Mouse (Mus musculus): ENCODE results near the gene Ccs.
"Not testable (repeated sequence)": the region's sequence is repeated elsewhere in the genome, so short reads cannot be mapped to it uniquely, and the experiment has no call there.

Ccs gene

DNA sequence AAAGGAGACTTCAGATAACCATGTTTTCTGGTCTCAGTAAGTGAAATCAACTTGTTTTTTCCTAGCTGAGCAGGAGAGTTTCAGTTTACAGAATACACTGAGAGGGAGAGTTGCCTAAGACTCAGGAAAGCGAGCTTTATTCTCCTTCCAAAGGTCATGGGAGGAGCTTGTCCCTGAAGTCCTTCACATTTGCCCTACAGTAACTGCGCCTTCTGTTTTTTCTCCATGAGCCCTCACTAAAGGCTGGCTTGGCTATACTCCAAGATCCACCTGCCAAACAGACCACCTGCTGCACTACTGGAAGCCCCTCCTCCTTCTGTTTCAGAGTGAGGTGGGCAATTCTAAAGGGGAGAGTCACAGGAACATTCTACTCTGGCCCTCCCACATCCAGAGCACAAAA is 3.0 kb downstream of the Ccs start:
- DNase-seq (ENCODE audit: low read depth, low spot score): no peak

DNA sequence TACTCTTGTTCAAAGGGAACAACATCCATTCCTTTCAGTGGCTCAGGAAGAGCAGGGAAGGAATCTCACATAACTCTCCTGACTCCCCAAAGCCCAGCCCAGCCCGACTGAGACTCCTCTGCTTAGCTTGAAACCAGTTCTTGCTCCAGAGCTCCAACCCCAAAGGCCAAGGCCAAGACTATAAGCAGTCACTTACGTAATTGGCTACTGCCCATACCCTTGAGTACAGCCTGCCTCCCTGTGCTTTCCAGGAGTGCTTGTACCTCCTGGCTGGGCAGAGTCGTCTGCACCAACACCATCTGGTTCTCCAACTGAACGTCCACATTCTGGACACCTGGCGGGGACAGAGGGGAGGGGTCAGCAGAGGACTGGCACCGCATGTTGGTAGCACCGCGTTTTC is 5.2 kb downstream of the Ccs start:
- DNase-seq (ENCODE audit: low read depth, low spot score): no peak

DNA sequence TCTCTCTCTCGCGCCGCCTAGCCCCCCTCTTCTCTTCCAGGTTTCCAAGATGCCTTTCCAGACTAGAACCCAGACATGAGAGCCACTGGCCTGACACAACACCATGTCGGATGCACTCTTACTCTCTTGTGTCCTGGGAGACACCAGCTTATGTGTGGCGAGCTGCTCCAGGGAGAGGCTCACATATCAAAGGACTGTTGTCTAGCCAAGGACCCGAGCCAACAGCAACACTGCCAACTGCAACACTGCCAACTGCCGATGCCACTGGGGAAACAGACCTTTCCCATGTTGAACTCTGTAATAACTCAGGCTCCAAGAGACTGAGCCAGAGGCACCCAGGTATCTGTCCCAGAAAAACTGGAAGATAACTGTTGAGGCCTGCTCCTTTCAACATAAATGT is 10.0 kb downstream of the Ccs start:
- no peak for DNase-seq (ENCODE audit: low read depth, low spot score)

DNA sequence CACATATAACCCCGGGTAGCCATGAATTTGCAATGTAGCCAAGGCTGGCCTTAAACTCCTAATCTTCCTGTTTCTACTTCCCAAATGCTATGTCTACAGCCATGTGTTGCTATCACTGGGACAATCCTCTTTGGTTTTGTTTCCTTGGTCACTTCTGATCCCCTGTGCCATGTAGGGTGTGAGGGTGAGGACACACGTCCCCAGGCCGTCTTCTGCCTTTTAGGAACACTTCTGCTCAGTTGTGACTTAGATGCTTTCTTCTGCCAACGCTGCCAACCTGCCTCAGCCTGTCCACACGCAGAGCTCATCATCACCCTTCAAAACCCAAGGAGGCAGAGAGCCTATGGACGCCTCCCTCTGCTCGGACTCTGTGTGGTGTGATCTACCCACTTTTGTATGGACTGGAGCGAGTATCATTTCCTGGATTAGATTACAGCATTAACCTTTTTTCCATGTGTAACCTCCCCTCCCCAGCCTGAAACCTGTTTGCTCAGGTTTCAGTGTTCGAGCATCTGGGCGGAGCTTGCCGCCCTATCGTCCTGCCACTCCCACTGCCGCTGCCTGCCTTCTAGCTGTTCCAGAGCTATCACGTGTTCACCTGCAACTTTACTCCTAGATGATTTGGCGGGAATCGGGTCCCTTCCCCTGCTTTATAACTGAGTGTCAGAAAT is 10.6 kb downstream of the Ccs start:
- DNase-seq (ENCODE audit: low read depth, low spot score): no peak

DNA sequence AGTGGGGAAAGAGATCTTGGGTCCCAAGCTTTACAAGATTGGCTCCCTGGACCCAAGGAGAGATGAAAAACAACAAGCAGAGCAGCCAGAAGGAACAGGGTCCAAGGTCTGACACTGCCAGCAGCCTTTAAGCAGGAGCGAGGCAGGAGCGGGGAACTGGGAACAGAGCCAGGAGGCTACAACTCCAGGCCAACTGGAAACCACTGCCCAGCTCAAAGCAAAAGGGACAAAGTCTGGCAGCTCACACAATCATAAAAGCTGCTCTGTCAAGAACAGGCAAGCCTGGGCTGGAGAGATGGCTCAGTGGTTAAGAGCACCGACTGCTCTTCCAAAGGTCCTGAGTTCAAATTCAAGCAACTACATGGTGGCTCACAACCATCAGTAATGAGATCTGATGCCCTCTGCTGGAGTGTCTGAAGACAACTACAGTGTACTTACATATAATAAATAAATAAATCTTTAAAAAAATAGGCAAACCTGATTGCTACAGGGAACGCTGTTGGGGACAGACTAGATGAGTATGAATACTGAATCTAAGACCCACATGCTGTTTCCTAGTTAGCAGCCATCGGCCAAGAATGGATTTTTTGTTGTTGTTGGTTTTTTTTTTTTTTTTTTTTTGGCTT is 18.3 kb downstream of the Ccs start:
- DNase-seq (ENCODE audit: low read depth, low spot score): no peak

DNA sequence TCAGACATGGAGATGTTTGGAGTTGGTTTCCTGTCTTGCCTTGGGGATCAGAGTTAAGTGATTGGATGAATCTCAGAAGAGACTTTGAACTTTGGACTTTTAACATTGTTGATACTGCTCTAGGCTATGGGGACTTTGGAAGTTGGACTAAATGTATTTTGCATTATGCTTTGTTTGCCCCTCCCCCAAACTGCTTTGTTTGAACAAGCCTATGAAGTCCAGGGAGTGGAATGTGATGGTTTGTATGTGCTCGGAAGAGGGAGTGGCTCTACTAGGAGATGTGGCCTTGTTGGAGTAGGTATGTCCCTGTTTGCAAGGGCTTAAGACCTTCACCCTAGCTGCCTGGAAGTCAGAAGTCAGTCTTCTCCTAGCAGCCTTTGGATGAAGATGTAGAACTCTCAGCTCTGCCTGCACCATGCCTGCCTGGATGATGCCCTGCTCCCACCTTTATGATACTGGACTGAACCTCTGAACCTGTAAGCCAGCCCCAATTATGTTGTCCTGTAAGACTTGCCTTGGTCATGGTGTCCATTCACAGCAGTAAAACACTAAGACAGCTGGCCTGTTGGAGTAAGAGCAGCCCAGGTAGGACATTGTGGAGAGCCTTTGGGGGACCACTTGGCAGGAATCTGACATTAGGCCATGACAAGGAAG is 21.8 kb downstream of the Ccs start:
- DNase-seq (ENCODE audit: low read depth, low spot score): no peak

DNA sequence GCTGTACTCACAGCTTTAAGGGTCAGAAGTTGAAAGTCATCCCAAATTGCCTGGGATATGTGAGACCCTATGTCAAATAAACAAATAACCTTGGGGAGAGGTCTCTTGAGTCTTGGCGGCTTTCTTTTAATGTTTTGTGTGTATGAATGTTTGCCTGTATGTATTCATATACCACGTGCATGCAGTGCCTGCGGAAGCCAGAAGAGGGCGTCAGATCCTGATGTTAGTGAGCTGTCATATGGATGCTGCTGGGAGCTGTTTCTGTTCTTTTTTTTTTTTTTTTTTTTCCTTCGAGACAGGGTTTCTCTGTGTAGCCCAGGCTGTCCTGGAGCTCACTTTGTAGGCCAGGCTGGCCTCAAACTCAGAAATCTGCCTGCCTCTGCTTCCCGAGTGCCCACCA is 26.1 kb downstream of the Ccs start:
- no peak for DNase-seq (ENCODE audit: low read depth, low spot score)

DNA sequence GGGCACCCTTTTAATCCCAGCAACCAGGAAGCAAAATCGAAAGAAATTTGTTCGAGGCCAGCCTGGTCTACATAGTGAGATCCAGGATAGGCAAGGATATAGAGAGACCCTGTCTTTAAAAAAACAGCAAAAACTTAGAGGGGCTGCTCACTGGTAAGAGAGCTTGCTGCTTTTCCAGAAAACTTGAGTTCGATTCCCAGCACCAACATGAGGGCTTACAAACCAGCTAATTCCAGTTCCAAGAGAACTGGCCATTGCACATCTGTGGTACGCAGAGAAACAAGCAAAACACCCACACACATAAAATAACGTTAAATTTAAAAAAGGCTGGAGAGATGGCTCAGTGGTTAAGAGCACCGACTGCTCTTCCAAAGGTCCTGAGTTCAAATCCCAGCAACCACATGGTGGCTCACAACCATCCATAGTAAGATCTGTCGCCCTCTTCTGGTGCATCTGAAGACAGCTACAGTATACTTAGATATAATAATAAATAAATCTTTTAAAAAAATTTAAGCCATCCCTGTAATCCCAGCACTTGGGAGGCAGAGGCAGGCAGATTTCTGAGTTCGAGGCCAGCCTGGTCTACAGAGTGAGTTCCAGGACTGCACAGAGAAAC is 26.7 kb downstream of the Ccs start:
- not testable (repeated sequence) for DNase-seq (ENCODE audit: low read depth, low spot score)

DNA sequence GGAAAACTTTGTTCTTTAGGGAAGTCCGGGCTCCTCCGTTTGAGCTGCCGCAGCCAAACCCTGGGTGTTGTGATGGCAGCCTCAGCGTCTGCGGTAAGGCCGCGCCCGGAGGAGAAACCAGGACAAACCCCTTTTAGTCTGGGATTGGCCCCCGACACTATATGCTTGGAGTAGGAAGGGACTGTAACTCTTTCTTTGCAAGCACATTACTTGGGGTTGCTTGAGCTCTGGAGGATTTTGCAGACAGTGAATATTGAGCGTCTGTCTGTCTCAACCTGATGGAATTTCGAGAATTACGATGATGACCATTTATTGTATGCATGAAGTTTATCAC is 27.3 kb downstream of the Ccs start:
- no peak for DNase-seq (ENCODE audit: low read depth, low spot score)

DNA sequence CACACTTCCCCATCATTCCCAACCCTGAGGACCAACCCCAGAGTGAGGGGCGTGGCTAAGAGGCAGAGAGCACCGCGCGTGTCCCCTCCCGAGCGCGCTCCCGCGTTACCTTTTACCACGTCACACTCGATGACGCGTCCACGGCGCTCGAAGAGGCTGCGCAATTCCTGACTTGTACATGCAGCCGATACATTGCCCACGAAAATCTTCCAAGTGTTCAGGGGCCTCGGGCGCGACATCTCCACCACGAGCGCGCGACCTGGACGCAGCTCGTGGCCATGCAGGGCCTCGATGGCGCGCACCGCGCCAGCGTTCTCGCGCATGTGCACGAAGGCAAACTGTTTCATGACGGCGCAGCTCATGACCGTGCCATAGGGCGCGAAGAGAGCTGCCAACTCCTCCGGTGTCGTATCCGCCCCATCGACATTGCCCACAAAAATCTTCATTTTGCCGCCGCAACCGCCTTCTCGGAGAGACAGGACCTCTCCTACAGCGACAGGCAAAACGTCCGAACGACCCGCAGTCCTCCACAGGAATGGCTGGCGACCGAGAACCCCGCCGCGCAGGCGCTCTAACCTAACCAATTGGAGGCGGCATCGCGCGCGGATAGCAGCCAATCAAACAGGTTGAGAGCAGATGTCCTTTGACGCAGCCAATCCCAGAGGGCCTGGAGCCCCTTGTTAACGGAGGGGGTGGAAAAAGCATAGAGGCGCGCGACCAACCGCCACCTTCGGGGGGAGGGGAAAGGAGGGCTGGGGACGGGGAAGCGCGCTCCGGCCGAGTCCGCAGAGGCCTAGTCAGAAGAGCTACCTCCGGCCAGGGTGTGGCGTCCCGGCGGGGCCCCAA is 27.8 kb downstream of the Ccs start, which contains the start of the genes Gm21992 and Rbm14:
TSS of gene Gm21992 (minus strand) at position 550 of the 846 bp plus-strand sequence.
TSS of gene Rbm14 (minus strand) at position 572 of the 846 bp plus-strand sequence.
- peak; percentile 98 for DNase-seq (ENCODE audit: low read depth, low spot score)

DNA sequence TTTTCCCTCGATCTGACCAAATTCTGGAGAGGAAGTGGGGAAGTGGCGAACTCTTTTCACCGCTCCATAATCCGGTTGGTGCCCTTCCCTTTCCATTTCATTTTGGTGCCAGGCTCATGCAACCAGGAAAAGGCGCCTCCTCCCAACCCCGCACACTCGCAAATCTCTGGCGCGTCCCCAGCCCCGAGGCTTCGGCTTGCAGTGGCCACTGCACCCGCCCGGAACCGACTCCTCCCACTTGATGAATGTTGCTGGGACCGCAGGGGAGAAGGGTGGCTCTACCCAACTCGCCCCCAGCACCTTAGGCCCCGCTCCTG is 28.4 kb downstream of the Ccs start:
- DNase-seq (ENCODE audit: low read depth, low spot score): no peak

DNA sequence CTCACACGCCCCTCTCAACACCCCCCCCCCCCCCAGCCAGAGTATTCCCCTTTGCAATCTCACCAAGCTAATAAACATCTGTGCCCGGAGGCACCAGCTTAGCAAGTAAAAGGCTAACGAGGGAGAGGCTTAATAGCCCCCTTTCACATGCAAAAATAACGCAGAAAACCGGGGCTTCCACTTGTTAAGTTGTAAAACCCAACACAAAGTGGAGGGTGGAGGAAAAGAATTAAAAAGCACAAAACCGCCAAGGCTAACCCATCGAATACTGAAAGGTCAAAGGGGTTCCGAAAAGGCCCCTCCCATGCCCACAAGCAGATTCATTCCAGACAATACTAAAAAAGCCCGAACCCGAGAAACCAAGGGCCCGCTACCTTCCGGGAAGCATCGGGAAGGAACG is 28.8 kb downstream of the Ccs start:
- no peak for DNase-seq (ENCODE audit: low read depth, low spot score)

DNA sequence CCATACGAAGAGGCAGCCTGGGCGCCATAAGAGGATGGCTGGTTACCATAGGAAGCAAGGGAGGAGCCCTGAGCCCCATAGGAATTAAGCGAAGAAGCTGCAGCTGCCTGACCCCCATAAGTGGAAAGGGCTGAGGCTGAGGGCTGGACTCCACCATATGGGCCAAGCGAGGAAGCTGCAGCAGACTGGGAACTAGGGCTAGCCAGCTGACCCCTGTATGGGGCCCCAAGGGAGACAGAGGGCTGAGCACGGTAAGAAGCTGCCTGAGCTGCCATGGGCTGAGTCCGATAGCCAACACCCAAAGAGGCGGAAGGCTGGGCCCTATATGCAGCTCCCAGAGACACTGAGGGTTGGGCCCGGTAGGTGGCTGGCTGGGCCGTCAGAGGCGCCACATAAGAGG is 35.8 kb downstream of the Ccs start:
- no peak for DNase-seq (ENCODE audit: low read depth, low spot score)

DNA sequence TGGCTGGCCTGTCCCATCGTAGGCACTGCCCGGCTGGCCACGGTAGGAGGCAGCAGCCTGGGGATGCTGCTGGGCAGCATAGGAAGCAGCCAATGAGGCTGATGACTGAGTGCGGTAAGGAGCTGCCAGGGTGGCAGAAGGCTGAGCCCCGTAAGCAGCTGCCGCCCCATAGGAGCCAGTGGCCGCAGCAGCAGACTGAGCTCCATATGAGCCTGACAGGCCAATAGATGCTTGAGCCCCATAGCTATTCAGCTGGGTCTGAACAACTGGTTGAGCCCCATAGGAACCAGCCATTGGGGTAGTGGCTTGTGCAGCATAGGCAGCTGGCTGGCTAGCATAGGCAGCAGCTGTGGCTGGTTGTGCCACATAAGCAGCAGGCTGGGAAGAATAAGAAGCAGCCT is 36.4 kb downstream of the Ccs start:
- DNase-seq (ENCODE audit: low read depth, low spot score): no peak

DNA sequence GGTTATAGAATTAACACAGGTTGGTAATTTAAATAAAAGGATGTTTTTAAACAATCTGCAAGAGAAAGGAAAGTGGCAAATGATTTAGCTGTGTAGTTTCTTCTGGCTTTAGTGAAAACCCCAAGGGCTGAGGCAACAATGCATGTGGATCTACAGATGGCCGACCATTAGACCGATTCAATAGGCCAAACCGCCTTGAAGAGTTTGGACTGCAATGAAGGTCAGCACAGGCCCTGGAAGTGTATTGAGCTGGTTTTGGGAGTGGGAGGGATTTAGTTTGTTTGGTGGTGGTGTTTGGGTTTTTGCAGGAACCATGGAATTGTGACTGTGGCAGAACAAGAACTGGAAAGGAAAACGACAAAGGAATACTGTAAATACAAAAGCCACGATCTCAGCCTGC is 40.0 kb downstream of the Ccs start:
- DNase-seq (ENCODE audit: low read depth, low spot score): no peak

DNA sequence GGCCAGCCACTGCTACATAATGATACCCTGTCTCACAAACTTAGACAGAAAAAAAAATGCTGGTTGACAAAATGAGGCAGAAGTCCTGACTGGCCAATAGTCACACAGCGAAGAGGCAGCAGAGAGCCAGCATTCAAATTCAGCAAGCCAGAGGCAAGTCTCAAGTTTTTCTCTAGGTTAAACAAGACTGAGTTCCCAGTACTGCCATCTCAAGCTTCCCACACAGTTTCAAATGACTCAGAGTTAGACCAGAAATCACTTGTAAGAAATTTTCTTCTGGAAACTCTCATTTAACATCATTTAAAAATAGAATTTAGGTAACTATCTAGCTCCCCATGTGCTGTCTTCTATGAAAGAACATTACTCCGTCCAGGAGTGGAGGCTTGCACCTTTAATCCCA is 41.3 kb downstream of the Ccs start:
- peak; percentile 51 for DNase-seq (ENCODE audit: low read depth, low spot score)

DNA sequence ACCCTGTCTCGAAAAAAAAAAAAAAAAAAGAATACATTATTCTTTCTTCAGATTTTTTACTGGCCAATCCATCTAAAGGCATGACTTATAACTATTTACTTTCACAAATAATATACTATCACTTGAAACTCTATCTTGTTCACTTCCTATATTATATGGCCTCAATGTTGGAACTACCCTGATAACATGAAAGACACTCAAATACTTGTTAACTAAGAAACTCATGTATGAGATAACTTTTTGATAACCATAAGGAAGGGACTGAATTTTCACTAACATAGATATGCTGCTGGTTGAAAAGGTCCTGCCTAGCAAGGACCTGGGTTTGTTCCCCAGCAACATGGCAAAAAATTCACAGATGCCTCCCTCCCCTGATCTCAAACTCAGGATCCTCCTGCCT is 43.2 kb downstream of the Ccs start:
- no peak for DNase-seq (ENCODE audit: low read depth, low spot score)

DNA sequence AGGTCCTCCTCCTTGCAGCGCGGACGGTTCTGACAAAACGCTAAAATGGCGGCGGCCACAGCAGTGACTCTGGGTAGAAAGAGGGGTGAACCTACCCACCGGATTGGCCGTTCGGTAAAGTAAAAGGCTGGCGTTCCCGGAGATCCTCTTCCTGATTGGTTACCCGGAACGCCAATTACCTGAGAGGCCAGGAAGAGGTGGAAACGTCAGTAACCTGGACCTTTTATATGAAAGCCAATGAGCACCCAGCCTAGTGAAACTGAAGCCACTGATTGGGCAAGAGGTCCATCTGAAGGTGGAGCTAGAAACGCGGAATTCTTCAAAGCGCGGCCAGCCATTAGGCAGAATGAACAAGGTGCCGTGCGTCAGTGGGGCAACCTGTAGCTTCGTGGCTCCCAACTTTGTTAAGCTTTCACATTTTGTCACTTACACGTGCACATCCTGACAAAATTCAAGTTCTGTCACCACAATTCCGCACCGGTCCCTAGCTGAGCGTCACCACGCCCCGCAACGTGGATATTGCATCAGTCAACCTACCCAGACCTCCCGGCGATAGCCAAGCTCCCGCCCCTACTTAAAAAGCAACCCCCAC is 45.2 kb downstream of the Ccs start, which contains the start of gene Rbm4:
TSS of gene Rbm4 (minus strand) at position 71 of the 592 bp plus-strand sequence.
- peak; percentile 99 for DNase-seq (ENCODE audit: low read depth, low spot score)

DNA sequence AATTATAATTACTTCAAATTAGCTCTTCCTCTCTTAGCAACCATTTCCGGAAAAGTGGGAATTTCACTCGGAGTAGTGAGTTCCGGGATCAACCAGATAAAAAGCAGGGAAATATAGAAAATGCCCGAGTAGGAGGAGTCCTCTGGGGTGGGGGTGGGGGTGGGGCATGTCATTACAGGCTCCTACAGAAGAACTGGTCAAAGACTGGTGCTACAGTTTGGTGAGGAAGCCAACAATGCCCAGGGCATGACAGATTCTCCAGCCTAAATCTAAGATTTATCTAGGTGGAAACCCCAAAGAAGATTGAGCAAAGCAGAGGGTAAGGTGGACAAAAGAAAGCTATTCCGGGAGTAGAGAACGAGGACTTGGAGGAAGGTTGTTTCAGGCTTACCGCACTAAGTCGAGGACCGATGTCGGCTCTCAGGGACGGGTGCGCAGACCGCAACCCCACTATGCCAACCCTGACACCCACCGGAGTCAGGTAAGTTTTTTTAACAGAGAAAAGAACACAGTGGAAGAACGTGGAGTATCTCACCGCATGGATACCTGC is 45.8 kb downstream of the Ccs start:
- no peak for DNase-seq (ENCODE audit: low read depth, low spot score)

DNA sequence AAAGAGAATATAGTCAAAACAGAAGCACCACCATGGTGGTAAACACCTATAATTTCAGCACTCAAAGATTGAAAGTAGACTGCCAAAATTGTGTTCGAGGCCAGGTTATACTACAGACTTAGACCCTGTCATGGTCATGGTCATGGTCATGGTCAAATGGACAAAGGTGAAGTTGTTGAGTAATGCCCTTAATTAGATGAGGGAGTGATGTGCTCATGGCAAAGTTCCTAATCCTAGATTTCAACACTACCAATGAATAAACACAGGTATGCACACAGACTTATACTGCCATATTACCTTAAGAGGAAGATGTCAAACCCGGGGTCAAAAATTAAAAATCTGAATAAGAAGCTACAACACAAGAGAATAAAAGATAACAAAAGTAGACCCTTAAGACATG is 52.8 kb downstream of the Ccs start:
- no peak for DNase-seq (ENCODE audit: low read depth, low spot score)

DNA sequence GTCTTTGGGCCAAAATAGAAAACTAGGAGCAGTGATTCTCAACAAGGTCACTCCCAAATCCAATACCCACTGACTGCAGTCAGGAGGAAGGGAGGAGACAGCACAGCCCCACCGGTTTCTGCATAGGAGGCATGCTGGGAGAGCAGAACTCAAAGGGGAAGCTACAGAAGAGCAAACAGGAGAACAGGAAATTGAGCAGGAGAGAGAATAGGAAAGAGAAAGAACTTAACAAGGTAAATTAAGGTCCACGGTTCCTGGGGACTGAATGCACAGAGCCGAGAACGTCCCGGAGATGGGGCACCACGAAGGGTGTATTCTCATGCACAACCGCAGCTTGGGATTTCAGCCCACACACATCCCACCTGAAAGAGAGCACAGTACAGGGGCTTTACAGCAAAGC is 53.9 kb downstream of the Ccs start:
- no peak for DNase-seq (ENCODE audit: low read depth, low spot score)
